Mouse (Mus musculus) midbrain, embryonic 10.5 days (tissue): ENCODE data around the gene Slc7a6os. TPM values are rescaled to one million over a fixed set of nuclear protein-coding genes. Genes with fewer than 3 reads are reported as not detected.

Source experiments
- DNase-seq: peaks from one replicate; pipeline ENCODE4 v3.0.0-alpha.2; 2017; ENCODE audit warnings: low spot score
- H3K27ac ChIP-seq: fragments of 300-500 bp; sonication (generic); replicated peaks from 2 replicates; pipeline ENCODE4 v1.5.1; 2016; ENCODE audit warnings: mild to moderate bottlenecking
- H3K27me3 ChIP-seq: fragments of 300-500 bp; sonication (generic); 2 replicates; pipeline ENCODE4 v1.6.1; 2016; ENCODE audit warnings: low read depth, mild to moderate bottlenecking; ENCODE audit not compliant: poor library complexity, severe bottlenecking
- H3K36me3 ChIP-seq: fragments of 300-500 bp; sonication (generic); 2 replicates; pipeline ENCODE4 v1.6.1; 2016; ENCODE audit warnings: mild to moderate bottlenecking, moderate library complexity
- H3K4me1 ChIP-seq: fragments of 300-500 bp; sonication (generic); 2 replicates; pipeline ENCODE4 v1.6.1; 2016
- H3K4me3 ChIP-seq: fragments of 300-500 bp; sonication (generic); 2 replicates; pipeline ENCODE4 v1.5.1; 2016; ENCODE audit warnings: mild to moderate bottlenecking, moderate library complexity
- H3K9me3 ChIP-seq: fragments of 300-500 bp; sonication (generic); replicated peaks from 2 replicates; pipeline ENCODE4 v1.6.1; 2016; ENCODE audit warnings: mild to moderate bottlenecking
- WGBS: fragments of 180-500 bp; shearing (Covaris S2); methylation state at CpG from one replicate; pipeline ENCODE4 v1.1.7; 2016; 5-methylcytosine and 5-hydroxymethylcytosine counted together
- polyA plus RNA-seq: library from polyadenylated mRNA; unstranded; fragments of >200 nt; fragmentation: Nextera tagmentation; extraction: Ambion mirVana; gene quantifications from 2 replicates; pipeline ENCODE4 v1.2.1, GENCODE M21; 2016

Slc7a6os gene
- polyA plus RNA-seq: 34.9 and 35.9 TPM in 2 replicates

GRCm38 (mm10) chr8:106210821-106211345, at the start of gene Slc7a6os, which contains the start of gene Prmt7:
Gene Slc7a6os (minus strand): TSS chr8:106210935.
Gene Prmt7 (plus strand): TSS chr8:106210936.
- H3K27ac ChIP-seq: peak within 1 kb of the TSS; percentile 92

DNA sequence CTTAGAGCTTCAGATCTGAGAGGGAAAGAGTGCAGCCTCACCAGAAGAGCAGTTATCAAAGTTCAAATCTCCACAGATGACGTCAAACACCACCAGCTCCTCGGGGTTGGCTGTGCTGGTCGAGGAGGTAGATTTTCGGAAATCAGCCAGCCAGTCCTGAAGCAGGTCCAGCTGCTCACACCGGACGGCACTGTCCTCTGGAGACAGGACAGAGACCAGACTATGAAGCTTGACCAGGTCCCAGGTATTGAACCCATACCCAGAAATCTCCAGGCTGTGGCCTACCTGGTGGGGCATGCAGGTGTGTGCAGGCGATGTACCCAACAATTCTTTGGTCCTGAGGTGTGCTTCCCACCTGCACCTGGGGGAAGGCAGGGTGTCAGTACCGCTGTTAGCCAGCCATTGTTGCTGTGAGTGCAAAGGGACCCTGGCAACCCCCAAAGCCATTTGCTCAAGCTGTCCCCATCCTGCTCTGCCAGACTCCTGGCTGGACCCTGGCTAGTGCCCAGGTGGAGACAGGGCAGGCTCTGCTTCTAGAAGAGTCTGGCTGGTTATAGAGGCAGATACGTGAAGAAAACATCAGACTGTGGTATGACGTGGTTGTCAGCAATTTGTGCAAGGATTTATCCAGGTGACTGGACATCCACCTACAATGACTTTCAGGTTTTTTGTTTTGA, 49.0 kb upstream of the Slc7a6os start:
- H3K27me3 ChIP-seq: no peaks in the 10 kb centered on the region
- WGBS: 90% methylated on average over 10 of the region's 10 CpGs
- H3K9me3 ChIP-seq: no peaks in the 10 kb centered on the region
- peaks cover 82% of the 10 kb centered on the region for H3K36me3 ChIP-seq
- no peak for DNase-seq
- H3K4me1 ChIP-seq: 0 out of 2 replicates have a peak, but pooled peaks cover under 1% of the 10 kb centered on the region
- no peak overlapping the region for H3K27ac ChIP-seq
- H3K4me3 ChIP-seq: no peak overlapping the region

More at GRCm38 (mm10) chr8:106210821-106211345, at the start of gene Slc7a6os, which contains the start of gene Prmt7:
- peak; percentile 94 for DNase-seq
- H3K36me3 ChIP-seq: peaks cover 63% of the 10 kb centered on the region
- peaks cover 20% of the 10 kb centered on the region for H3K4me1 ChIP-seq
- H3K27me3 ChIP-seq: no peaks in the 10 kb centered on the region
- H3K9me3 ChIP-seq: no peaks in the 10 kb centered on the region
- H3K4me3 ChIP-seq: peak within 1 kb of the TSS; percentile 86
- WGBS: under 1% methylated on average over 52 of the region's 52 CpGs

GRCm38 (mm10) chr8:106258169-106258568, 47.4 kb upstream of the Slc7a6os start:
- Histone ChIP-seq H3K27ac (no peak overlapping the region), H3K36me3 (peaks cover 83% of the 10 kb centered on the region), H3K4me1 (no peaks in the 10 kb centered on the region), H3K9me3 (no peaks in the 10 kb centered on the region), H3K27me3 (no peaks in the 10 kb centered on the region), H3K4me3 (no peak overlapping the region)
- no peak for DNase-seq
- 15% methylated on average over 1 of the region's 1 CpGs for WGBS

- H3K27me3 ChIP-seq: no peaks in the 10 kb centered on the region
- no peaks in the 10 kb centered on the region for H3K9me3 ChIP-seq
- H3K4me1 ChIP-seq: 0 out of 2 replicates have a peak, but pooled peaks cover 3% of the 10 kb centered on the region
- WGBS: 65% methylated on average over 4 of the region's 4 CpGs
- DNase-seq: no peak
- H3K36me3 ChIP-seq: peaks cover 96% of the 10 kb centered on the region
- H3K27ac ChIP-seq: 0 out of 2 replicates have a peak overlapping the region, but pooled peaks have one; percentile 13
- no peak overlapping the region for H3K4me3 ChIP-seq
Observed at GRCm38 (mm10) chr8:106250186-106250585, 39.5 kb upstream of the Slc7a6os start.

DNA sequence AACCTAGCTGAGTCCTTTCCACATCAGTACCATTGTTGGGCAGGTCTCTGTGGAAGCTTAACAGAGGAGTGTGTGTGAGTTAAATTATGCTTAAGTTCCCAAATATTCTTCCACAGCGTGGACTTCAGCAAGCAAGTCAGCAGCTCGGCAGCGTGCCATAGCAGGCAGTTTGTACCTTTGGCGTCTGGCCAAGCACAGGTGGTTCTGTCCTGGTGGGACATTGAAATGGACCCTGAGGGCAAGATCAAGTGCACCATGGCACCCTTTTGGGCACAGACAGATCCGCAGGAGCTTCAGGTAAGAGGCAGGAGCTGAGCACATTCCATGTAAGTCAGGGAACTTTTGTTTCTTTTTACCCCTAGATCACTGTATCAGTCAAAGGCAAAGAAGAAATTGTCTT, 26.4 kb upstream of the Slc7a6os start:
- Histone ChIP-seq H3K27me3 (no peaks in the 10 kb centered on the region), H3K36me3 (peaks cover 95% of the 10 kb centered on the region)
- 95% methylated on average over 5 of the region's 5 CpGs for WGBS

DNA sequence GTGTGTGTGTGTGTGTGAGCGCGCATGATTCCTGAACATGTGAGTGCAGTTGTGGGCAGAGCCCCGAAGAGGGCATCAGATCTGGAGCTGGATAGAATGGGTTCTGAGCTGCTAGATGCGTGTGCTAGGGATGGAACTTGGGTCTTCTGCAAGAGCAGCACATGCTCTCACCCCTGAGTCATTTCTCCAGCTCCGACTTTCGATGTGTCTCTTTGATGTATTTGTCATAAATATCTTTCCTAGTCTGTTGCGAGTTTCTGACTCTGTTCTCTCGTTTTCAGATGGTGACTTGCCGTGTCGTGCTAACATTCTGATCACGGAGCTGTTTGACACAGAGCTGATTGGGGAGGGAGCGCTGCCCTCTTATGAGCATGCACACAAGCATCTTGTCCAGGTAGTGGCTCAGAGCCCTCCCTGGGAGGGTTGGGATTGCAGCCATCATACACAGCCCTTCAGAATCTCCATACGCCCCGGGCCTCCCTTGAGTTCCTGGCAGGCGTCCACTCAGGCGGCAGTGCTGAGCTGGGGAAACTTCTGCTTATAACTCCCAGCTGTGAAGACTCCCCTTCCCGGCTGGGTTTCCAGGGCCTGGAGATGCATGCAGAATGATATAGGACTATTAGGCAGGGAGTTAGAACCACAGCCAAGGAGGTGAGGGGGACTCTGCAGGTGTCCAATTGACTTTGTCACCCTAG, 24.0 kb upstream of the Slc7a6os start:
- Histone ChIP-seq H3K4me1 (no peaks in the 10 kb centered on the region), H3K36me3 (peaks cover 94% of the 10 kb centered on the region), H3K9me3 (no peaks in the 10 kb centered on the region), H3K27ac (no peak overlapping the region), H3K4me3 (no peak overlapping the region), H3K27me3 (no peaks in the 10 kb centered on the region)
- no peak for DNase-seq
- 94% methylated on average over 17 of the region's 17 CpGs for WGBS

More for the DNA sequence above, 26.4 kb upstream of the Slc7a6os start:
- no peak for DNase-seq
- no peaks in the 10 kb centered on the region for H3K4me1 ChIP-seq
- H3K9me3 ChIP-seq: no peaks in the 10 kb centered on the region
- no peak overlapping the region for H3K4me3 ChIP-seq
- no peak overlapping the region for H3K27ac ChIP-seq

DNA sequence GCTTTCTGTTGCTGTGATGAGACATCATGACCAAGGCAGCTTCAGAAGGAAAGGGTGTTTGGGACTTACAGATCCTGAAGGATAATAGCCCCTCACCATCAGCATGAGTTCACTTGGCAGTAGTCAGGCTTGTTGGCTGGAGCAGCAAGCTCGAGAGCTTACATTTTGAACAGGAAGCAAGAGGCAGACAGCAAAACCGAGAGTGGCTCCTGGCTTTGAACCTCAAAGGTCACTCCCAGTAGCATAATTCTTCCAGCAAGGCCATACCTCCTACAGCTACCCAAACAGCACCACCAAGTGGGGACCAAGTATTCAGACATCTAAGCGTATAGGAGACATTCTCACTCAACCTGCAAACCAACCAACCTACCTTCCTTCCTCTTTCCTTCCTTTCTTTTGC, 22.0 kb upstream of the Slc7a6os start:
- no peaks in the 10 kb centered on the region for H3K4me1 ChIP-seq
- H3K9me3 ChIP-seq: no peaks in the 10 kb centered on the region
- no peak for DNase-seq
- H3K27ac ChIP-seq: no peak overlapping the region
- H3K4me3 ChIP-seq: no peak overlapping the region
- H3K36me3 ChIP-seq: peaks cover 94% of the 10 kb centered on the region
- 84% methylated on average over 3 of the region's 3 CpGs for WGBS
- no peaks in the 10 kb centered on the region for H3K27me3 ChIP-seq

DNA sequence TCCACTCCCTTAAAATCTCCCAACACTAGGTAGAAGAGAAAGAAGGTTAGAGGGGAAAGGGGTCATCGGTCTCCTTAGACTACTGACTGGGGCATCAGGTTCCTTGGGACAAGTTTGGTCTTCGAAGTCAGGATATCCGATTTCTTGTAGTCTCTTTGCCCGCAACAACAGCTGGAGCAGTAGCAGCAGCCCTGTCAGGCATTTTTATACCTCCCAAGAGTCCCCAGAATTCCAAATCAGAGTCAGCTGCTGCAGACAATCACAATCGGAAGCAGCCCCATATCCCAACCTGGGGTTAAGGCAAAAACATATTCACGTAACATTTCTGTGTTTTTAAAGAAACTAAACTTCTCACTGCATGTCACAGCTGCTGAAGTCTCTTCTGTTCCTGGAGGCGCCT, 20.8 kb upstream of the Slc7a6os start:
- H3K27ac ChIP-seq: no peak overlapping the region
- H3K9me3 ChIP-seq: no peaks in the 10 kb centered on the region
- no peak for DNase-seq
- H3K4me3 ChIP-seq: no peak overlapping the region
- H3K27me3 ChIP-seq: no peaks in the 10 kb centered on the region
- H3K36me3 ChIP-seq: peaks cover 92% of the 10 kb centered on the region
- no peaks in the 10 kb centered on the region for H3K4me1 ChIP-seq
- 91% methylated on average over 7 of the region's 7 CpGs for WGBS

DNA sequence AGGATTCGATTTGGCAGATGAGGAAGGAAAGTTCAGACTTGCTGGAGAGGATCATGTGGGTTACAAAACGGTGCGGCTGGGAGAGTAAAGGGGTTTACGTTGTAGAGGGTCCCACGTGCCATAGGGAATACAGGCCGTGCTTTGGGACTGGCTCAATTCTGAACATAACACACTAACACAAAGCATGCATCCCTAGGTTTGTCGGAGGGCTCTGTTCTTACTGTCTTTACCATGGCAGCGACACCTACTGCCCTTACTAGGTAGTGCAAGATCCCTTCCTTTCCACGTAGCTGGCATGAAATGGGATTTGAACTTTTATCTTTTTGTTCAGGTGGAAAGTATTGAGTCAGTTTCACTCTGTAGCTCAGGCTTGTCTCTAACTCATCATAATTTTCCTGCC, 15.9 kb upstream of the Slc7a6os start:
- peaks cover 87% of the 10 kb centered on the region for H3K36me3 ChIP-seq
- 53% methylated on average over 9 of the region's 9 CpGs for WGBS

GRCm38 (mm10) chr8:106219620-106220019, 8.9 kb upstream of the Slc7a6os start:
- DNase-seq: no peak
- H3K4me1 ChIP-seq: no peaks in the 10 kb centered on the region
- H3K4me3 ChIP-seq: no peak overlapping the region
- 95% methylated on average over 3 of the region's 3 CpGs for WGBS
- peaks cover 98% of the 10 kb centered on the region for H3K36me3 ChIP-seq
- H3K27ac ChIP-seq: no peak overlapping the region
- no peaks in the 10 kb centered on the region for H3K27me3 ChIP-seq
- no peaks in the 10 kb centered on the region for H3K9me3 ChIP-seq

More for the DNA sequence above, 15.9 kb upstream of the Slc7a6os start:
- H3K9me3 ChIP-seq: no peaks in the 10 kb centered on the region
- DNase-seq: peak; percentile 56
- H3K27ac ChIP-seq: no peak overlapping the region
- no peak overlapping the region for H3K4me3 ChIP-seq
- H3K27me3 ChIP-seq: no peaks in the 10 kb centered on the region
- H3K4me1 ChIP-seq: no peaks in the 10 kb centered on the region

- H3K9me3 ChIP-seq: no peaks in the 10 kb centered on the region
- peaks cover 66% of the 10 kb centered on the region for H3K36me3 ChIP-seq
- DNase-seq: no peak
- H3K27me3 ChIP-seq: no peaks in the 10 kb centered on the region
- no peak overlapping the region for H3K4me3 ChIP-seq
- 89% methylated on average over 3 of the region's 3 CpGs for WGBS
- H3K27ac ChIP-seq: no peak overlapping the region
- H3K4me1 ChIP-seq: peaks cover 20% of the 10 kb centered on the region
Observed at GRCm38 (mm10) chr8:106213959-106214358, 3.2 kb upstream of the Slc7a6os start.

GRCm38 (mm10) chr8:106211421-106211820, 686 bp upstream of the Slc7a6os start:
- no peak for DNase-seq
- WGBS: 7% methylated on average over 13 of the region's 13 CpGs

More at GRCm38 (mm10) chr8:106211421-106211820, 686 bp upstream of the Slc7a6os start:
- peak overlapping the region; percentile 86 for H3K4me3 ChIP-seq
- peaks cover 65% of the 10 kb centered on the region for H3K36me3 ChIP-seq
- no peaks in the 10 kb centered on the region for H3K27me3 ChIP-seq
- peaks cover 20% of the 10 kb centered on the region for H3K4me1 ChIP-seq
- peak overlapping the region; percentile 92 for H3K27ac ChIP-seq
- H3K9me3 ChIP-seq: no peaks in the 10 kb centered on the region
